Mouse (Mus musculus): ENCODE data around the gene Csrnp2. TPM values are rescaled to one million over a fixed set of nuclear protein-coding genes. Genes with fewer than 3 reads are reported as not detected.

The Csrnp2 gene
- polyA plus RNA-seq, 1 experiment: 24.4 TPM

DNA sequence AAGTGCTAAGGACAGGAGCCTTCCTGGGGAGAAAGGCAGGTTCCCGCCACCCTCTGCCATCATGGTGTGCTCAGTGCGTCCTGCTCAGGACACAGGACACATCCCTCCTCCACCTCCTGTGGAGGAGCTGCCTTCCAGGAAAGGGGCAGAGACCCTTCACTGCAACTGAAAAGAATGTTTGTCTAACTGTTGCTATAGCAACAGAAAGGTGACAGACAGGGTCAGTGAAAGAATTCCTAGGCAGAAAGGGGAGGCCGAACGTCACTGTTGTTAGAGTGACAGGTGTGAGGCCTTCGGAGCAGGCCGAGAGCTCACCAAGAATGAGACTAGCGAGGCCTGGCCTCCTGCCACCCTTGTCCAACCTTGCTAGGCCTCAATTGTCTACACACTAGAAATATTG lies 8.8 kb downstream of the Csrnp2 start:
- Histone ChIP-seq H3K4me3 (ENCODE audit: insufficient read depth, low read length) (no peak overlapping the region), H3K4me1 (ENCODE audit: control insufficient read depth, insufficient read depth, low read length) (peaks cover 12% of the 10 kb centered on the region), H3K27ac (ENCODE audit: insufficient read depth, low read length) (no peak overlapping the region)
- no peak for TF ChIP-seq CTCF (IDR thresholded peaks at IDR 0.05; ENCODE audit: extremely low read depth, insufficient read depth, low read length)
- TF ChIP-seq POLR2A (IDR thresholded peaks at IDR 0.05; ENCODE audit: extremely low read depth, insufficient read depth, low read length): no peak

- no peak for TF ChIP-seq POLR2A (IDR thresholded peaks at IDR 0.05; ENCODE audit: extremely low read depth, insufficient read depth, low read length)
- TF ChIP-seq CTCF (IDR thresholded peaks at IDR 0.05; ENCODE audit: extremely low read depth, insufficient read depth, low read length): no peak
- Histone ChIP-seq H3K4me3 (ENCODE audit: insufficient read depth, low read length) (no peak overlapping the region), H3K27ac (ENCODE audit: insufficient read depth, low read length) (no peak overlapping the region), H3K4me1 (ENCODE audit: control insufficient read depth, insufficient read depth, low read length) (peaks cover 10% of the 10 kb centered on the region)
Observed at GRCm38 (mm10) chr15:100485576-100485975, 9.7 kb downstream of the Csrnp2 start.

DNA sequence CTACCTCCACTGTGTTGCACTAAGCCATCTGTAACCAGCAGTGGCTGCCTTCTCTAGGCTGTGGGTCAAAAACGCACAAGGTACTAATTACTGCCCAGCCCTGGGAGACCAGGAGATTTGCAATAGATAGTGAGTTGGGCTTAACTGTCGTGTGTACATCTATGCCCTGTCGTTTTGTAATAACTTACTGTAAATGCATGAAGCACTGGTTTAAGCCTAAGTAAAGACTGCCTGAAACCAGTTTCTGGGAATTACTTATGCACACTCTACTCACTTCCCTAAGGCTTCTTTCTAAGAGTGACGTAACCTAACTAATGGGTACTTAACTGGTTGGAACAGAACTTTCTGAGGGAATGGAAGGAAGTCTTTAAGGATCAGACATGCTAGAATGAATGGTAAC lies 16.4 kb downstream of the Csrnp2 start:
- no peak for TF ChIP-seq CTCF (IDR thresholded peaks at IDR 0.05; ENCODE audit: extremely low read depth, insufficient read depth, low read length)
- Histone ChIP-seq H3K4me1 (ENCODE audit: control insufficient read depth, insufficient read depth, low read length) (no peaks in the 10 kb centered on the region), H3K27ac (ENCODE audit: insufficient read depth, low read length) (no peak overlapping the region), H3K4me3 (ENCODE audit: insufficient read depth, low read length) (no peak overlapping the region)

DNA sequence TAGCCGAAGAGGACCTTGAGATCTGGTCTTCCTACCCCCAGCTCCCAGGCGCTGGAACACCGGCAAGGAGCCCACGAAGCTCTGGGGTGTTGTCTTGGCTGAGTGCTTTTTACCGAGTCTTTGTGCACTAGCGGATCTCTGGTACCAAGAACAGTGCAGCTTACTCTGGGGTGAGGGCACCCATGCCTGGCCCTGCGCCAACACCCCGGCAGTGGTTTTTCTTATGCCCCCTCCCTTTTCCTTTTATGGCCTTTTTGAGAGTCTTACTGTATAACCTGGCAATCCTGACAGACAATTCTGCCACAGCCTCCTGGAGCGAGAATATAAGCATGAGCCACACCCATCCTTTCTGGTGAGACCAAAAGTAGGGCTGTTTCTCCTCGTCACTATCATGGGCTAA lies 16.9 kb downstream of the Csrnp2 start:
- Histone ChIP-seq H3K27ac (ENCODE audit: insufficient read depth, low read length) (no peak overlapping the region), H3K4me1 (ENCODE audit: control insufficient read depth, insufficient read depth, low read length) (no peaks in the 10 kb centered on the region), H3K4me3 (ENCODE audit: insufficient read depth, low read length) (no peak overlapping the region)
- TF ChIP-seq POLR2A (IDR thresholded peaks at IDR 0.05; ENCODE audit: extremely low read depth, insufficient read depth, low read length) (no peak), CTCF (IDR thresholded peaks at IDR 0.05; ENCODE audit: extremely low read depth, insufficient read depth, low read length) (no peak)

GRCm38 (mm10) chr15:100473926-100474503 lies 21.3 kb downstream of the Csrnp2 start:
- Histone ChIP-seq H3K4me1 (ENCODE audit: control insufficient read depth, insufficient read depth, low read length) (peaks cover 3% of the 10 kb centered on the region; the same call in 1 of the 2 replicates), H3K4me3 (ENCODE audit: insufficient read depth, low read length) (no peak overlapping the region), H3K27ac (ENCODE audit: insufficient read depth, low read length) (no peak overlapping the region)
- TF ChIP-seq CTCF (IDR thresholded peaks at IDR 0.05; ENCODE audit: extremely low read depth, insufficient read depth, low read length) (no peak), POLR2A (IDR thresholded peaks at IDR 0.05; ENCODE audit: extremely low read depth, insufficient read depth, low read length) (no peak)

DNA sequence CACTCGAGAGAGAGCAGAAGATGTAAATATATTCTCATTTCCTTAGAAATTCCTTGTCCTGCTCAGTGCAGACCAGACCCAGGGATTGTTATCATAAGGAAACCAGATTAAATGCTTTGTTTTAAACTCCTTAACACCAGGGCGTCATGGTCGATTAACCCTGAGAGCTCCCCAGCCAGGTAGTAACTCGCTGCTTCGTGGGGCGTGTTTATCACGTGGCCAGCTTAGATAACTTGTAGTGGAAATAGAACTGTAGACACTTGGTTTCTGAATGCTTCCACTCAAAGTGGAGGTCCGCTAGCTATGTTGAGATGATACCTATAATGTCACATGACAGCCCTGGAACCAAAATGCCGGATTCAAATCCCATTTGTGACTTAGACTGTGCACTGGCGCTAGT lies 25.3 kb downstream of the Csrnp2 start:
- TF ChIP-seq POLR2A (IDR thresholded peaks at IDR 0.05; ENCODE audit: extremely low read depth, insufficient read depth, low read length) (no peak), CTCF (IDR thresholded peaks at IDR 0.05; ENCODE audit: extremely low read depth, insufficient read depth, low read length) (no peak)
- Histone ChIP-seq H3K27ac (ENCODE audit: insufficient read depth, low read length) (no peak overlapping the region), H3K4me3 (ENCODE audit: insufficient read depth, low read length) (peak overlapping the region; percentile 81), H3K4me1 (ENCODE audit: control insufficient read depth, insufficient read depth, low read length) (peaks cover 4% of the 10 kb centered on the region; the same call in 1 of the 2 replicates)

GRCm38 (mm10) chr15:100469189-100469545 lies 26.1 kb downstream of the Csrnp2 start:
- TF ChIP-seq POLR2A (IDR thresholded peaks at IDR 0.05; ENCODE audit: extremely low read depth, insufficient read depth, low read length) (no peak), CTCF (IDR thresholded peaks at IDR 0.05; ENCODE audit: extremely low read depth, insufficient read depth, low read length) (no peak)
- peaks cover 4% of the 10 kb centered on the region; the same call in 1 of the 2 replicates for H3K4me1 ChIP-seq (ENCODE audit: control insufficient read depth, insufficient read depth, low read length)
- peak overlapping the region; percentile 81 for H3K4me3 ChIP-seq (ENCODE audit: insufficient read depth, low read length)
- H3K27ac ChIP-seq (ENCODE audit: insufficient read depth, low read length): no peak overlapping the region; the same call in 1 of the 2 replicates

GRCm38 (mm10) chr15:100468295-100469188 lies 26.7 kb downstream of the Csrnp2 start, which contains the start of gene Letmd1:
TSS of gene Letmd1 (plus strand) at chr15:100469023.
- peak; percentile 63 for TF ChIP-seq POLR2A (IDR thresholded peaks at IDR 0.05; ENCODE audit: extremely low read depth, insufficient read depth, low read length)
- TF ChIP-seq CTCF (IDR thresholded peaks at IDR 0.05; ENCODE audit: extremely low read depth, insufficient read depth, low read length): peak; percentile 14; the same call in 1 of the 2 replicates

DNA sequence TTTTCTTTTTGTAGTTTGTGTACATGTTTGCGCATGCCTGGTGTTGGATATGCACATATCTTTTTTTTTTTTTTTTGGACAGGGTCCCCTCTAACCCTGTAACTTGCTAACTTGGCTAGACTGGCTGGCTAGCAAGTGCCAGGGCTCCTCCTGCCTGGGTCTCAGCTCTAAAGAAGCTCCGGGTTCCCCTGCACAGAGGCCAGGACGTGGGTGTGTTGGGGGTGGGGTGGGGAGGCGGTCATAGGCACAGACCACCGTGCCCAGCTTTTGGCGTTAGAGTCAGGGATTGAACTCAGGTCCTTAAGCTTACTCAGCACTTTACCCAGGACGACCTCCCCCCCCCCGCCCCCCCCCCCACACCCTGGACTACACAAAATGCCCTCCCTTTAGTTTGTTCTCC lies 27.6 kb downstream of the Csrnp2 start:
- TF ChIP-seq POLR2A (IDR thresholded peaks at IDR 0.05; ENCODE audit: extremely low read depth, insufficient read depth, low read length) (no peak), CTCF (IDR thresholded peaks at IDR 0.05; ENCODE audit: extremely low read depth, insufficient read depth, low read length) (no peak)
- Histone ChIP-seq H3K4me3 (ENCODE audit: insufficient read depth, low read length) (peak overlapping the region; percentile 81), H3K27ac (ENCODE audit: insufficient read depth, low read length) (no peak overlapping the region), H3K4me1 (ENCODE audit: control insufficient read depth, insufficient read depth, low read length) (peaks cover 4% of the 10 kb centered on the region; the same call in 1 of the 2 replicates)

More at GRCm38 (mm10) chr15:100468295-100469188, 26.7 kb downstream of the Csrnp2 start, which contains the start of gene Letmd1:
- Histone ChIP-seq H3K27ac (ENCODE audit: insufficient read depth, low read length) (peak within 1 kb of the TSS; percentile 93), H3K4me3 (ENCODE audit: insufficient read depth, low read length) (peak within 1 kb of the TSS; percentile 81), H3K4me1 (ENCODE audit: control insufficient read depth, insufficient read depth, low read length) (peaks cover 4% of the 10 kb centered on the region; the same call in 1 of the 2 replicates)

All from cortical plate, adult 2 months (tissue).